Mouse (Mus musculus): Measurements from ENCODE around the gene Vsnl1.

DNA sequence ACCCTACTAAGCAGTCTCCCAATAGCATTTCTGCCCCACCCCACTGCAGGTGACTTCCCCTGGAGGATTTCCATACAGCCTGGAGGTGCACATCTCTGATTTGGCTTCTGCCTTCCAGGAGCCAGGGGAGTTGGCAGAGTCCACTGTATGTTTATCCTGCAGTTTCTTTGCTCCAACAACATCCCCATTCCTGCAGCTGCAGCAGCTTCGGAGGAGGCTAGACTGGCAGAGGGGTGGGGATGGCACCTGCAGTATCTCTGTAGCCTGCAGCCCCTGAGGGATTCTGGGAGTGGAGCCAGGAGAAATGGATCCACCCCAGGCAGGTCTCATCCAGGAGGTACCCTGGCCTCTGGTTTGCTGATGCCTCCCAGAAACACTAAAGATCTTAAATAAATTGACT is 2.7 kb downstream of the Vsnl1 start:
- TF ChIP-seq CTCF (IDR thresholded peaks at IDR 0.05), result no peak
- no peak for TF ChIP-seq EP300 (IDR thresholded peaks at IDR 0.05)
